Mouse (Mus musculus) forebrain, postnatal 0 days (tissue): ENCODE data around the gene Meaf6. TPM values are rescaled to one million over a fixed set of nuclear protein-coding genes. Genes with fewer than 3 reads are reported as not detected.

Experiments
- ATAC-seq: fragments of 200-750 bp; cut with Nextera tagmentation; 2 replicates; pipeline ENCODE4 v1.8.0; 2017; ENCODE audit warnings: mild to moderate bottlenecking, moderate library complexity
- DNase-seq: peaks from one replicate; pipeline ENCODE4 v3.0.0-alpha.2; 2015
- H3K27ac ChIP-seq: fragments of 300-500 bp; sonication (generic); 2 replicates; pipeline ENCODE4 v1.5.1; 2014; ENCODE audit warnings: low read depth, mild to moderate bottlenecking, antibody characterized with exemption, low read length, moderate library complexity, mixed read lengths
- H3K27me3 ChIP-seq: fragments of 300-500 bp; sonication (generic); 2 replicates; pipeline ENCODE4 v1.6.1; 2014; ENCODE audit warnings: mild to moderate bottlenecking, low read length, mixed read lengths; ENCODE audit not compliant: insufficient read depth
- H3K36me3 ChIP-seq: fragments of 300-500 bp; sonication (generic); 2 replicates; pipeline ENCODE4 v1.6.1; 2014; ENCODE audit warnings: mild to moderate bottlenecking, moderate library complexity; ENCODE audit not compliant: insufficient read depth
- H3K4me1 ChIP-seq: fragments of 300-500 bp; sonication (generic); 2 replicates; pipeline ENCODE4 v1.6.1; 2014; ENCODE audit warnings: antibody characterized with exemption; ENCODE audit not compliant: insufficient read depth
- H3K4me2 ChIP-seq: fragments of 300-500 bp; sonication (generic); 2 replicates; pipeline ENCODE4 v1.6.1; 2014; ENCODE audit warnings: low read depth, mild to moderate bottlenecking, moderate library complexity
- H3K4me3 ChIP-seq: fragments of 300-500 bp; sonication (generic); 2 replicates; pipeline ENCODE4 v1.5.1; 2014; ENCODE audit warnings: low read depth, low read length, mixed read lengths
- H3K9ac ChIP-seq: fragments of 300-500 bp; sonication (generic); 2 replicates; pipeline ENCODE4 v1.6.1; 2014; ENCODE audit warnings: mild to moderate bottlenecking
- H3K9me3 ChIP-seq: fragments of 300-500 bp; sonication (generic); 2 replicates; pipeline ENCODE4 v1.6.1; 2016; ENCODE audit warnings: low read length
- CTCF ChIP-seq: sonication (generic); IDR thresholded peaks from 2 replicates; pipeline ENCODE4 v1.5.1; 2016; ENCODE audit warnings: antibody characterized with exemption, control low read depth, low read depth
- WGBS: fragments of 180-500 bp; shearing (Covaris S2); extraction: QIAGEN DNeasy Blood & Tissue Kit; methylation state at CpG from one replicate; pipeline ENCODE4 v1.1.7; 2014; 5-methylcytosine and 5-hydroxymethylcytosine counted together
- polyA plus RNA-seq: library from polyadenylated mRNA; unstranded; fragments of >200 nt; fragmentation: Nextera tagmentation; extraction: Ambion mirVana; gene quantifications from 2 replicates; pipeline ENCODE4 v1.2.1, GENCODE M21; 2015
- total RNA-seq: library from RNA; depleted of rRNA; stranded (reverse); fragments of >200 nt; gene quantifications from 2 replicates; pipeline ENCODE4 v1.2.3, GENCODE M21; 2014

Meaf6 gene
- total and polyA plus RNA-seq, 2 experiments from 2014 or later: 112 to 153 TPM

DNA sequence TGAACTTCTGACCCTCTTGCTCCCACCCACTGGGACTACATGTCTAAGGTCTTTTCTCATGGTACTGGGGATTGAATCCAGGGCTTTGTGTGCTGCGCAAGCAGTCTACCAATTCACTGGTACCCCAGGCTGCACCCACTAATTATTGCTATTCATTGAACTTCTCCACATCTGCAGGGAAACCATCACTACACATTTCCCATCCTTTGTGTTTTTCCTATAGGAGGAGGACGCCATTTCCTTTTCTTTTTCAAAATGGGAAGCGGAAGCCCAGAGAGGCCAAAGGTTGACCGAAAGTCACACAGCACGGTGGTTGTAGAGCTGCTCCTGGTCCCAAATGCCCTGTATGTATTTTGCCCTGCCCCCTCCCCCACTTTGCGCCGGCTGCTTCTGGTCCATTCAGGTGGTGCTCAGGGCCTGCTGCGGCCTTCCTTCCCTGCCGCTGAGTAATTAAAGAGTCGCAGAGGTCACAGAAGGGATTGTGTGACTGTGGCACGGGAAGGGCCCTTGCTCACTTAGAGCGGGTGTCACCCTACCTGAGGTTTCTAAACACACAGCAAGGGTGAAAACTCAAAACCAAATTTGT lies 51.5 kb downstream of the Meaf6 start:
- no peaks in the 10 kb centered on the region for H3K4me1 ChIP-seq
- H3K36me3 ChIP-seq: no peaks in the 10 kb centered on the region
- no peak for DNase-seq
- no peak overlapping the region for H3K4me2 ChIP-seq
- H3K4me3 ChIP-seq: no peak overlapping the region
- no peak overlapping the region for H3K9ac ChIP-seq
- no peak overlapping the region for H3K27ac ChIP-seq
- ATAC-seq: no peak
- 50% methylated on average over 12 of the region's 12 CpGs for WGBS
- no peaks in the 10 kb centered on the region for H3K27me3 ChIP-seq
- no peak for TF ChIP-seq CTCF
- H3K9me3 ChIP-seq: no peaks in the 10 kb centered on the region

DNA sequence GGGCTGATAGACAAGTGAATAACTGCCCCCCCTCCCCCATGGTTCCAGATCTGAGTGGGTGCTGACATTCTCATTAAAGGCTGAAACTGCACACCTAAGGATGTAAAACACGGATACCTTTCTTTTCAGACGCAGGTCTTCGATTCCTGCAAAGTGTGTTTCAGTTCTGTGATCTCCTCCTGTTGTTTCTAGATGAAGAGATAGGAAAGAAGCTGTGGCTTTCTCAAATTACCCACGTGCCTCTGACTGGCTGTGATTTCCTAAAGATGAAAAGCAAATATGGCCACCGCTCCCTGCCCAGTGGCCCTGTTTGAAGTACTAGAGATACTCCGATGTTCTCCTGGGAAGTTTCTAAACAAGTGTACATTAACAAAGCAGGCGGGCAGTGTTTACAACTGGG lies 53.4 kb downstream of the Meaf6 start:
- H3K36me3 ChIP-seq: no peaks in the 10 kb centered on the region
- no peak for TF ChIP-seq CTCF

DNA sequence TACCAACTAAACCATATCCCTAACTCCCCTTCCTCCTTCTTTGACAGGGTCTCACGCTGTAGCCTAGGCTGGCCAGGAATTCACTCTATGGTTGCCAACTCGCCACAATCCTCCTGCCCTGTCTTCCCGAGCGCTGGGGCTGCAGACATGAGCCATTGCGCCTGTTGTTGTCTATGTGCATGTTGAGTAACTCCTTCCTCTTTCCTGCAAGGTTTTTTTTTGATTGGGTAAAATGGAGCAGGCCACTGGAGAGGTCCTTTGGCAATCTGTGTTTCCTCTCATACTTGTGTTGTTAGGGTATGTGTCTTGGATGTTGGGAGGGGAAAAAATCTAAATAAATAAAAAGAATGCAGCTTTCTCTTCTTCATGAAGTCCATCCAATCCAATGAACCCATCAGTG lies 59.3 kb downstream of the Meaf6 start:
- H3K4me3 ChIP-seq: no peak overlapping the region
- TF ChIP-seq CTCF: no peak
- DNase-seq (no peak), ATAC-seq (no peak)
- H3K27ac ChIP-seq: no peak overlapping the region
- 52% methylated on average over 5 of the region's 5 CpGs for WGBS
- no peak overlapping the region for H3K9ac ChIP-seq
- H3K4me1 ChIP-seq: no peaks in the 10 kb centered on the region
- H3K4me2 ChIP-seq: no peak overlapping the region
- H3K9me3 ChIP-seq: no peaks in the 10 kb centered on the region
- H3K36me3 ChIP-seq: no peaks in the 10 kb centered on the region
- no peaks in the 10 kb centered on the region; the same call in 1 of the 2 replicates for H3K27me3 ChIP-seq

More for the DNA sequence above, 53.4 kb downstream of the Meaf6 start:
- DNase-seq (no peak), ATAC-seq (no peak)
- H3K4me2 ChIP-seq: no peak overlapping the region
- H3K4me3 ChIP-seq: no peak overlapping the region
- H3K9me3 ChIP-seq: no peaks in the 10 kb centered on the region
- no peaks in the 10 kb centered on the region for H3K4me1 ChIP-seq
- 80% methylated on average over 7 of the region's 7 CpGs for WGBS
- H3K27ac ChIP-seq: no peak overlapping the region
- H3K9ac ChIP-seq: no peak overlapping the region
- no peaks in the 10 kb centered on the region for H3K27me3 ChIP-seq

DNA sequence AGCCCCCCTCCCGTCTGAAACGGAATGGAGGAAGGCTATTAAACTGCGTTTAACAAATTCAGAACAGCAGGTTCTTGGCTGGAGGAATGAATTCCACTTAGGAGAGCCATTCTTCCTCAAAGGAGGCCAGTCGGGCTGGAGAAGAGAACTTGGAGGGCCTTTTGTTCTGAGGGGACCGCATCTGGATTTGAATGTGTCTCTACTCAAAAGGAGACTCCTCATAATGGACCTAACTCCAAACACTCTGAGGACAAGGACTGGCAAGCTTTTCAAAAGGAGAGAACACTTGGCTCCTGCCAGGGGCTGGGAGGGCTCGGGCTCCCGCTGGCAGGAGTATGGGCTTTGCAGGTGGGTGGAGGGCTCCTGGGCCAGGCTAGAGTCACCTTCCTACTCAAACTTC lies 59.7 kb downstream of the Meaf6 start:
- no peak overlapping the region for H3K9ac ChIP-seq
- WGBS: 7% methylated on average over 7 of the region's 7 CpGs
- no peak overlapping the region for H3K27ac ChIP-seq
- no peak for ATAC-seq
- H3K4me1 ChIP-seq: no peaks in the 10 kb centered on the region
- H3K36me3 ChIP-seq: no peaks in the 10 kb centered on the region
- no peaks in the 10 kb centered on the region; the same call in 1 of the 2 replicates for H3K27me3 ChIP-seq
- no peak overlapping the region for H3K4me2 ChIP-seq
- no peak for TF ChIP-seq CTCF
- no peaks in the 10 kb centered on the region for H3K9me3 ChIP-seq
- DNase-seq: no peak
- no peak overlapping the region for H3K4me3 ChIP-seq

DNA sequence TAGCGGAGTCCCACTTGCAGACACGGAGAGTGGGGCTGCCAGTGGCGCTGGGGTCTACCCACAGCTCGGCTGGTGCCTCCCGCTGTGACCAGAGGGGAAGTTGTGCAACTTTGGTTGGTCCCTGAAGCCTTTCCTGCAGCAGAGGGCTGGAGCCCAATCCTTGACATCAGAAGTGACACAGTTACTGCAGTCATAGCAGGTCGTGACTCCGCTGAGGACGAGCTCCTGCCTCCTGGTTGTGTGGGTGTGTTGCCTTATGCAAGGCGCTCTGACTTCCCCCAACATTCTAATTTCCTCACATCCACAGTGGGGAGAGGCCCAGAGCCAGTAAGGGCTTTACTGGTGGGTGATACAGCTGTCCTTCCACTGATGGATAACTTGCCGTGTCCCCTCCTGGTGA lies 60.3 kb downstream of the Meaf6 start:
- Histone ChIP-seq H3K9ac (no peak overlapping the region), H3K4me1 (no peaks in the 10 kb centered on the region), H3K4me3 (no peak overlapping the region), H3K27ac (no peak overlapping the region), H3K4me2 (no peak overlapping the region), H3K27me3 (no peaks in the 10 kb centered on the region; the same call in 1 of the 2 replicates), H3K36me3 (no peaks in the 10 kb centered on the region), H3K9me3 (no peaks in the 10 kb centered on the region)
- no peak for ATAC-seq
- TF ChIP-seq CTCF: no peak
- no peak for DNase-seq
- WGBS: 29% methylated on average over 10 of the region's 10 CpGs

DNA sequence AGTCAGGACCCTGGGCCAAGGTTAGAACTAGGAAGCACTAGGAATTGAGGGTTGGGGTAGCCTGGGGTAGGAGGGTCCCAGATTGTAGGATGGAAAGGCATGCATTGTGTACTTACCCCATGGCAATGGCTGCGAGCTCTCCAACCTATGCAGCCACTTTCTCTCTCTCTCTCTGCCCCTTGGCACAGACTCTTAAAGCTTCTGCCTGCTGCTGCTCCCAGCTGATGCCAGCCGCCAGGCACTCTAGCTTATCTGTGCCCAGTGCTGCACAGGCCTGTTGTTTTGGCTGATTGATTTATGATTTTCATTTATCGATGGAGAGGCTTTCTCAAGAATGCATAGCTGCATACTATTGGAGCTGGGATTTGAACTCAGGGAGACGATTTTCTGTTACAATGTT lies 63.0 kb downstream of the Meaf6 start:
- Histone ChIP-seq H3K9ac (no peak overlapping the region), H3K4me1 (no peaks in the 10 kb centered on the region), H3K36me3 (no peaks in the 10 kb centered on the region), H3K4me2 (no peak overlapping the region), H3K27ac (no peak overlapping the region), H3K9me3 (no peaks in the 10 kb centered on the region), H3K27me3 (no peaks in the 10 kb centered on the region; the same call in 1 of the 2 replicates), H3K4me3 (no peak overlapping the region)
- DNase-seq (no peak), ATAC-seq (no peak)
- WGBS: 91% methylated on average over 4 of the region's 4 CpGs
- TF ChIP-seq CTCF: no peak

DNA sequence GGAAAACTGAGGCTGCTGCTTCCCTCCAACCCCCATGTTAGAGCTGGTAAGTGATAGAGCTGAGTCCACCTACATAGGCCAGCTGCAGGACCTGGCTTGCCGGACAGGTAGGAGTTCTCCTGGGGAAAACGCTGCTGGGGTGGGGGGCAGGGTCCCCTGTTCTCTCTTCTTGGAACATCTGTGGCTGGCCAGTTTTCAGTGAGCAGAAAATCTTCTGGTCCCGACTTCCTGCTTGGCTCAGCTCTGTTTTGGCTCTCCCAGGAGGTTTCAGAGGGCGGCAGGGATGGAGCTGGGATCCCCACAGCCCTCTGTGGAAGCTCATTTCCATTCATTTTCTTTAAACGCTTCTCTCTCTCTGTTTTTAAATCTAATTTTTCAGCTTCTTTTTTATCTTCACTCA lies 64.5 kb downstream of the Meaf6 start:
- TF ChIP-seq CTCF: no peak
- Histone ChIP-seq H3K4me3 (no peak overlapping the region), H3K36me3 (no peaks in the 10 kb centered on the region), H3K4me1 (no peaks in the 10 kb centered on the region), H3K9ac (no peak overlapping the region), H3K27me3 (no peaks in the 10 kb centered on the region; the same call in 1 of the 2 replicates), H3K4me2 (no peak overlapping the region), H3K27ac (no peak overlapping the region), H3K9me3 (no peaks in the 10 kb centered on the region)
- DNase-seq (no peak), ATAC-seq (no peak)
- WGBS: 32% methylated on average over 5 of the region's 5 CpGs

DNA sequence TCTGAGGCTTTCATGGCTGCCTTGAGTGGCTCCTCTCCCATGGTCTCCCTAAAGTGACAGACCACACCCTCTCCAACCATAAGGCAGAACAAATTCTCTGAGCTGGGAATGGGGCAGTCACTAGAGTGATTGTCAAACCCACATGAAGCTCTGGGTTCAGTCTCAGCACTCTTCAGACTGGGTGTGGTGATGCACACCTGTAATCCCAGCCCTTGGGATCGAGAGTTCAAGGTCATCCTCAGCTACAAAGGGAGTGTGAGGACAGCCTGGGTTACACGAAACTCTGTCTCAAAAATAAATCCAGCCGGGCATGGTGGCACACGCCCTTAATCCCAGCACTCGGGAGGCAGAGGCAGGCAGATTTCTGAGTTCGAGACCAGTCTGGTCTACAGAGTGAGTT lies 67.5 kb downstream of the Meaf6 start:
- no peak for DNase-seq
- WGBS: 87% methylated on average over 6 of the region's 6 CpGs

More for the DNA sequence above, 67.5 kb downstream of the Meaf6 start:
- Histone ChIP-seq H3K27ac (no peak overlapping the region), H3K36me3 (no peaks in the 10 kb centered on the region), H3K4me1 (no peaks in the 10 kb centered on the region), H3K9ac (no peak overlapping the region), H3K4me3 (no peak overlapping the region), H3K27me3 (no peaks in the 10 kb centered on the region), H3K9me3 (no peaks in the 10 kb centered on the region), H3K4me2 (no peak overlapping the region)
- ATAC-seq: no peak
- TF ChIP-seq CTCF: no peak
